Mouse (Mus musculus) large intestine, adult 2 months (tissue): Measurements from ENCODE around the gene Vsig8. TPM values are rescaled to one million over a fixed set of nuclear protein-coding genes. Genes with fewer than 3 reads are reported as not detected.

ENCODE experiments used
- DNase-seq: peaks from one replicate; pipeline ENCODE4 v3.0.0-alpha.2; 2012; ENCODE audit warnings: low read depth, low spot score
- WGBS: fragments of 180-500 bp; shearing (Covaris S2); methylation state at CpG from one replicate; pipeline ENCODE4 v1.1.7; 2018; 5-methylcytosine and 5-hydroxymethylcytosine counted together
- polyA plus RNA-seq: library from polyadenylated mRNA; depleted of rRNA; stranded (reverse); fragments of >200 nt; gene quantifications from 2 replicates; pipeline ENCODE4 v1.2.3, GENCODE M21; 2012; rRNA removed

Gene Vsig8
- polyA plus RNA-seq, 1 experiment, result 0.42 TPM

DNA sequence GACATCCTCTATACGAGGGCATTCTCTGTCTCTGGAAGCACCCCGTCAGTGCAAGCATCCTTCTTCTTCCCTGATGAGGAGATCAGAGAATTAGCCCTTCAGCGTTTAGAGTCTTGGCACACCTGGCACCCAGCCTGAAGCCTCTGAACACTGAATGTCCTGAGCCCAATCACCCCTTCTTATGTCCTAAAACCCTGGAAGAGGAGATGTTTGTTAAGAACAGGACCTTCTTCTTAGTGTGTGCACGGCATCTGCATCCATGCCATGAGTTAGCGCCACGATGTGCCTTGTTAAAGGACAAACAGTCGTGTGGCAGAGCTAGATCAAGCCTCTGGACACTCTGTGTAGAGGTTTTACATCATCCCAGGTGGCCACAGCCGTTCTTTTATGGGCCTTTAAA lies 26.7 kb downstream of the Vsig8 start:
- DNase-seq, result no peak
- WGBS, result 70% methylated on average over 8 of the region's 8 CpGs

DNA sequence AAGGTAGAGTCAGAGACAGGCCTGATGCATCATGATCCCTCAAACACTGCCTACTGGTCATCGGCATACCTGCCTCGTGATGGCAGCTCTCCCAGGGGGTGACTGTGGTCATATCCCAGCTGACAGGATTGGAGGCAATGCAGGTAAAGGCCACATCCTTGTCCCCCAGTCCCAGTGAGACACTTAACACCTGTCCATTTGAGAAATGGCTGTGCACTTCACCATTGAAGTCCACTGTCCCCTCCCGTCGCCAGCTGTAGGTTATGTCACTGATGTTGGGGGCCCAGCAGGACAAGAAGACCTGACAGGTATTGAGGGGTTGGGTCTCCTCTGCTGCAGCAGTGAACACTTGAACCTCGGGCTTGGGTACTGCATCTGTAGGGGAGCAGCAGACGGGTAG lies 28.5 kb downstream of the Vsig8 start:
- WGBS, result 91% methylated on average over 6 of the region's 6 CpGs
- no peak for DNase-seq

GRCm38 (mm10) chr1:172585026-172585425 lies 29.3 kb downstream of the Vsig8 start:
- no peak for DNase-seq
- WGBS, result 41% methylated on average over 4 of the region's 4 CpGs

DNA sequence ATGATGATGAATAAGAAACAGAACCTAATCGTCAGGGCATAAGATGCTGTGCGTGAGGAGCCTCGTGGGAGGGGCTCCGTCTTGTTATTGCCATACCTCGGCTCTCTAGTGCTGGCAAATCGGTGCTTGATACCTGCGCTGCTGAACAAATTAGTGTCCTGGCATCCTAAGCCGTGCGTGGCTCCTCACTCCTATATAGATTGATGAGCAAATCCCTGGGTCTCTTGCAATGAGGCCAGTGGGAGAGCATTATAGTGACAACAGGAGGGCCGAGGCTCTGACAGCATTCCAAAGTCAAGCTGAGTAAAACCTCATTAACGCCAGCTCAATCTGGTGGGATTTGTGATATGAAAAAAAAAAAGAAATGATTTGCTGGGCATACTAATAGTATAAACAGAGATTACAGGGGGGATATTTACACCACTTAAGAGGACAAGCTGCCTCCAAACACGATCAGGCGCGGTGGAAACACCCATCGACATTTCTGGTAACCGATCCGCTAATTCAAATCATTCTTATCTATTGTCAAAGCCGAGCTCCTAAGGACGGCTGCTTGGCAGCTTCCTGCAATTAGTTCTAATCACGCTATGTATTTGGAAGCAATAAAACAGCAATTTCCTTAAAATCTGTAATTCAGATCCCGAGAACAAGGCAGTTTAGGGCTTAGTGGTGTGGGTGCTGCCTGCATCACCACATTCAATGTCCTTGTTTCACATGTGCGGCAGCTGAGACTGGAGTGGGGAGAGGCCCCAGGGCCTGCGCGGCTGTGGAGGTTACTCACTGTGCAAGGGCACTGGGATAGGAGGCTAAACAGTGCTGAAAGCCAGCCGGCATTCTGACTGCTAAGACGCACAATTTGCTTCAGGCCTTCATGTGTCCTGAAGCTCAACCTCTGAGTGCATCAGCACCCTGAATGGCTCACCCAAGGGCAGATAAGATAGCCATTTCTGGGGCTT lies 30.2 kb downstream of the Vsig8 start:
- WGBS, result 37% methylated on average over 26 of the region's 26 CpGs
- DNase-seq, result no peak

DNA sequence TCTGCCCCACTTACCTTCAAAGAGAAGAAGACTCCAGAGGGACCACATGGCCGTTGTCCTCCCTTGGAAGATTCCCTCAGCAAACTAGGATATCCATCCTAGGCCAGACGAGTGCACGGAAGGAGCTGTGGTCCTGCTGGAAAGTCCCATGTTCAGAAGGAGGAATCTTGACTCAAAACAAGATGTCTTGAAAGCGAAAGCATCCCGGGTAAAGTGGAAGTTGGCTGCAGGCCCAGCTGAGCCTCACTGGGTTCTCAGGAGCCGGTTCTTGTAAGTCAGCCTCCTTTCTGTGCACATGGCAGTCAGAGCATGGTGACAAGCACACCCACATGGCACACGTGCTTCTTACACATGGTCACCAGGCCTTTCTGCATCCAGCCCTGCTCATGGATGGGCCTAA lies 34.6 kb downstream of the Vsig8 start, which contains the start of gene Slamf8:
Slamf8 (minus strand) TSS at position 184 of the 400 bp plus-strand sequence.
- DNase-seq, result no peak
- WGBS, result 32% methylated on average over 7 of the region's 7 CpGs

GRCm38 (mm10) chr1:172593321-172593720 lies 37.6 kb downstream of the Vsig8 start:
- 64% methylated on average over 3 of the region's 3 CpGs for WGBS
- no peak for DNase-seq

GRCm38 (mm10) chr1:172593956-172594355 lies 38.2 kb downstream of the Vsig8 start:
- WGBS, result 82% methylated on average over 2 of the region's 2 CpGs
- DNase-seq, result no peak

DNA sequence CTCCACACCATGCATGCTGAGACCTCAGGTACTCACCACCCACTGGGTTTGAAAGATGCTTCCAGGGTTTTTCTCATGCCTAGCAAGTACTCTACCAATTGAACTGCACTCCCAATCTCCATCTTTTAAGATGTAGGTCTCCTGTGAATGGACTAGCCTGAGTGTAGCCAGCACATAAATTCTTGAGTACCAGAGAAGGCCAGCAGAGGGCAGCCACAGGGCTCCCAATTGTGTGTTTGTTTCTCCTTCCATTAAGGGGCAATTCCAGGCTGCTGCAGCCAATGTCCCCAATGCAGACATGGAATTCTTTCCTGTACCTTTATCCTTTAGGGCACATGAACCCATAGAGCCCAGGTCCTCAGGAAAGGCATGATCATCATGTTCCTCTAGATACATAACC lies 38.8 kb downstream of the Vsig8 start:
- DNase-seq, result no peak

DNA sequence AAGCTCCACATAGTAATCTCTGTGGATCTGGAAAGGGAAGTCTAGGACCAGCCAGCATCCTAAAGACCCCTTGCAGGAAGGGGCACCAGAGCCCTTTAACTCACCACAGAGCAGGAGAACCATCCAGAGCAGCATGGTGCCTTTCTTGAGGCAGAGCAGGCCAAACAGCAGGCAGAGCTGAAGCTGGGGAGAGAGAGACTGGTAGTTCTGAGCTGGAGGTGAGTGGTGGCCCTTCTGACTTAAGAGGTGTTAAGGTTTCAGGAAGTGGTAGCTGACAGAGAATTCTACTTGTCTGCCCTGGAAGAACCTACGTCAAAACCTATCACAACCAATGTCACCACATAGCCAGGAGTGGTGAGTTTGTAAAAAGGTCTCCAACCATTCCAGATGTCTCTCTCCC lies 46.6 kb downstream of the Vsig8 start, which contains the start of gene Fcrl6:
Fcrl6 (minus strand) TSS at position 226 of the 400 bp plus-strand sequence.
- no peak for DNase-seq
- WGBS, result 79% methylated on average over 1 of the region's 1 CpGs

DNA sequence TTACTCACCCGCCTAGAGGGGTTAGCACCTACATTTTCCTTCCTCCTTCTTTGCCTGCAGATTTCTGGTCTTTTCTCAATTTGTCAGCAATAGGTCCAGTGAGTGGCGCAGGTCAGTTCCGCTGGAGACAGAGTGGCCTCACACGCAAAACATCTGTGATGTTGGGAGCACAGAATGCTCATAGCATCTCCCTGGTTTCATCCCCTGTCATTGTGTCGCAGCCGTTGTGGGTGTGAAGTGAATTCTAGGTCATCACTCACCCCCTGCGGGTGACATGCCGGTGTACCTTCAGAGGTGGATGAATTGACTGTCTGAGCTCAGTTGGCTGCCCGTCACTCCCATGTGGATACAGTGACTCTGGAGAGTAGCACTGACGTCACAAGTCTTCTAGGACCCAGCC lies 55.6 kb downstream of the Vsig8 start:
- WGBS, result 83% methylated on average over 10 of the region's 10 CpGs
- no peak for DNase-seq

DNA sequence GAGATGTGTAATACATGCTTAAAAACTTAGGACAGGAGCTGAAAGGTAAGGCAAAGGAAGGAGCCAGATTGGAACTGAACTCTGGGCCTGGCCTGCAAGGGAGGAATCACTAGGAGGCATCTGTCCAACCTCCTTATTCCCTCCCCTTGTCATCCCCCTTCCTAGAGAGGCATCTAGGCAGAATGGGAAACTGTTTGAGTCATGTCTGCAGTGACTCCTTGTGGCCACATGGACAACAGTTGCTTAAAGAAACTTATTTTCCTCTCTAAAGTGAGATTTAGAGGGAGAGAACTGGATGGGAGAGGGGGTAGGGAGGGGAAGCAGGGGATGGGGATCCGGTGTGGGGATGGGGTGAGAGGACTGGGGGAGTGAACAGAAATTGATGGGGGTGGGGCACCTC lies 57.0 kb downstream of the Vsig8 start:
- no peak for DNase-seq
- 53% methylated on average over 1 of the region's 1 CpGs for WGBS

Other genes with a start within 250 kb of the Vsig8 start
- 0.11 and 0.18 TPM in 2 replicates for gene Kcnj9, start 226.6 kb upstream of the Vsig8 start, polyA plus RNA-seq
- 0.86 and 1.5 TPM in 2 replicates for gene Kcnj10, start 214.7 kb upstream of the Vsig8 start, polyA plus RNA-seq
- 3.4 and 5.4 TPM in 2 replicates for gene Pigm, start 179.4 kb upstream of the Vsig8 start, polyA plus RNA-seq
- gene Slamf9, start 80.6 kb upstream of the Vsig8 start, polyA plus RNA-seq, result 3.1 and 4.7 TPM in 2 replicates
- 109 and 288 TPM in 2 replicates for gene Igsf9, start 74.2 kb upstream of the Vsig8 start, polyA plus RNA-seq
- 301 and 312 TPM in 2 replicates for gene Tagln2, start 55.9 kb upstream of the Vsig8 start, polyA plus RNA-seq
- 0.10 and 0.21 TPM in 2 replicates for gene Cfap45, start 35.1 kb upstream of the Vsig8 start, polyA plus RNA-seq
- 7.6 and 9.4 TPM in 2 replicates for gene Slamf8, start 34.6 kb downstream of the Vsig8 start, polyA plus RNA-seq
- not detected in 2 replicates for gene Fcrl6, start 46.6 kb downstream of the Vsig8 start, polyA plus RNA-seq
- 8.8 and 10.8 TPM in 2 replicates for gene Dusp23, start 77.0 kb downstream of the Vsig8 start, polyA plus RNA-seq
- not detected in 2 replicates for gene Crp, start 142.1 kb downstream of the Vsig8 start, polyA plus RNA-seq